Mouse (Mus musculus) heart, embryonic 15.5 days (tissue): ENCODE results near the gene Cacna1d. TPM values are rescaled to one million over a fixed set of nuclear protein-coding genes. Genes with fewer than 3 reads are reported as not detected.
A peak's percentile ranks its signal among the peaks of the same experiment; 100 is the strongest.

ENCODE experiments used
- ATAC-seq: fragments of 200-750 bp; cut with Nextera tagmentation; replicated peaks from 2 replicates; pipeline ENCODE4 v1.8.0; 2017; ENCODE audit warnings: low read depth, moderate TSS enrichment; ENCODE audit not compliant: insufficient number of reproducible peaks, insufficient read depth, low FRiP score
- H3K27ac ChIP-seq: fragments of 300-500 bp; sonication (generic); 2 replicates; pipeline ENCODE4 v1.5.1; 2015; ENCODE audit warnings: mild to moderate bottlenecking, inconsistent platforms
- H3K27me3 ChIP-seq: fragments of 300-500 bp; sonication (generic); 2 replicates; pipeline ENCODE4 v1.6.1; 2015; ENCODE audit warnings: inconsistent platforms
- H3K36me3 ChIP-seq: fragments of 300-500 bp; sonication (generic); 2 replicates; pipeline ENCODE4 v1.6.1; 2015; ENCODE audit warnings: mild to moderate bottlenecking, inconsistent platforms
- H3K4me1 ChIP-seq: fragments of 300-500 bp; sonication (generic); replicated peaks from 2 replicates; pipeline ENCODE4 v1.6.1; 2015; ENCODE audit warnings: inconsistent platforms
- H3K4me2 ChIP-seq: fragments of 300-500 bp; sonication (generic); 2 replicates; pipeline ENCODE4 v1.6.1; 2015; ENCODE audit warnings: inconsistent platforms, mild to moderate bottlenecking, moderate library complexity
- H3K4me3 ChIP-seq: fragments of 300-500 bp; sonication (generic); 2 replicates; pipeline ENCODE4 v1.5.1; 2015; ENCODE audit warnings: mild to moderate bottlenecking, inconsistent platforms
- H3K9ac ChIP-seq: fragments of 300-500 bp; sonication (generic); 2 replicates; pipeline ENCODE4 v1.6.1; 2015; ENCODE audit warnings: mild to moderate bottlenecking, inconsistent platforms
- H3K9me3 ChIP-seq: fragments of 300-500 bp; sonication (generic); replicated peaks from 2 replicates; pipeline ENCODE4 v1.6.1; 2016; ENCODE audit warnings: inconsistent platforms
- WGBS: fragments of 180-500 bp; shearing (Covaris S2); methylation state at CpG from one replicate; pipeline ENCODE4 v1.1.7; 2015; ENCODE audit warnings: mixed read lengths; 5-methylcytosine and 5-hydroxymethylcytosine counted together
- polyA plus RNA-seq: library from polyadenylated mRNA; unstranded; fragments of >200 nt; fragmentation: Nextera tagmentation; extraction: Ambion mirVana; gene quantifications from 2 replicates; pipeline ENCODE4 v1.2.1, GENCODE M21; 2015

The Cacna1d gene
- polyA plus RNA-seq, 1 experiment from 2014 or later = 7.2 TPM

GRCm38 (mm10) chr14:30240916-30241515 is 250.2 kb downstream of the Cacna1d start:
- no peak overlapping the region for H3K4me3 ChIP-seq
- no peaks in the 10 kb centered on the region for H3K27me3 ChIP-seq
- H3K4me2 ChIP-seq = no peak overlapping the region
- no peaks in the 10 kb centered on the region for H3K36me3 ChIP-seq
- H3K4me1 ChIP-seq = no peaks in the 10 kb centered on the region
- no peaks in the 10 kb centered on the region for H3K9me3 ChIP-seq
- 77% methylated on average over 7 of the region's 7 CpGs for WGBS
- no peak for ATAC-seq
- no peak overlapping the region for H3K27ac ChIP-seq
- no peak overlapping the region for H3K9ac ChIP-seq

- 87% methylated on average over 5 of the region's 5 CpGs for WGBS
- no peaks in the 10 kb centered on the region for H3K36me3 ChIP-seq
- H3K27me3 ChIP-seq = no peaks in the 10 kb centered on the region
- H3K9me3 ChIP-seq = no peaks in the 10 kb centered on the region
- H3K4me2 ChIP-seq = no peak overlapping the region
- no peak overlapping the region for H3K9ac ChIP-seq
- no peak for ATAC-seq
- H3K27ac ChIP-seq = no peak overlapping the region
- H3K4me1 ChIP-seq = no peaks in the 10 kb centered on the region
- H3K4me3 ChIP-seq = no peak overlapping the region
These were observed 252.4 kb downstream of the Cacna1d start for GRCm38 (mm10) chr14:30238807-30239206.

- Histone ChIP-seq H3K4me3 (no peak overlapping the region), H3K4me1 (no peaks in the 10 kb centered on the region), H3K27me3 (no peaks in the 10 kb centered on the region), H3K9ac (no peak overlapping the region), H3K9me3 (no peaks in the 10 kb centered on the region), H3K27ac (no peak overlapping the region), H3K36me3 (no peaks in the 10 kb centered on the region), H3K4me2 (no peak overlapping the region)
- 63% methylated on average over 5 of the region's 5 CpGs for WGBS
- no peak for ATAC-seq
These were observed 266.1 kb downstream of the Cacna1d start for GRCm38 (mm10) chr14:30225161-30225560.

GRCm38 (mm10) chr14:30222101-30222500 is 269.2 kb downstream of the Cacna1d start:
- no peak overlapping the region for H3K27ac ChIP-seq
- H3K9ac ChIP-seq = no peak overlapping the region
- WGBS = 87% methylated on average over 6 of the region's 6 CpGs
- H3K9me3 ChIP-seq = no peaks in the 10 kb centered on the region
- H3K27me3 ChIP-seq = no peaks in the 10 kb centered on the region
- H3K36me3 ChIP-seq = no peaks in the 10 kb centered on the region
- ATAC-seq = no peak
- peaks cover 4% of the 10 kb centered on the region; the same call in 1 of the 2 replicates for H3K4me1 ChIP-seq
- no peak overlapping the region for H3K4me2 ChIP-seq
- H3K4me3 ChIP-seq = no peak overlapping the region

GRCm38 (mm10) chr14:30219851-30220250 is 271.4 kb downstream of the Cacna1d start:
- Histone ChIP-seq H3K27ac (no peak overlapping the region), H3K36me3 (no peaks in the 10 kb centered on the region), H3K9ac (no peak overlapping the region), H3K4me2 (no peak overlapping the region), H3K9me3 (no peaks in the 10 kb centered on the region), H3K4me3 (no peak overlapping the region), H3K4me1 (peaks cover 4% of the 10 kb centered on the region; the same call in 1 of the 2 replicates), H3K27me3 (no peaks in the 10 kb centered on the region)
- WGBS = 66% methylated on average over 4 of the region's 4 CpGs
- ATAC-seq = no peak

- H3K9ac ChIP-seq = no peak overlapping the region
- ATAC-seq = 0 out of 2 replicates have a peak, but pooled peaks have one; percentile 22
- 86% methylated on average over 3 of the region's 3 CpGs for WGBS
- no peaks in the 10 kb centered on the region for H3K27me3 ChIP-seq
- peaks cover 4% of the 10 kb centered on the region; the same call in 1 of the 2 replicates for H3K4me1 ChIP-seq
- no peak overlapping the region for H3K4me2 ChIP-seq
- H3K36me3 ChIP-seq = no peaks in the 10 kb centered on the region
- no peak overlapping the region for H3K27ac ChIP-seq
- no peak overlapping the region for H3K4me3 ChIP-seq
- H3K9me3 ChIP-seq = no peaks in the 10 kb centered on the region
These were observed 273.1 kb downstream of the Cacna1d start for GRCm38 (mm10) chr14:30218114-30218513.

- Histone ChIP-seq H3K27me3 (no peaks in the 10 kb centered on the region), H3K4me3 (no peak overlapping the region), H3K27ac (no peak overlapping the region), H3K9me3 (no peaks in the 10 kb centered on the region), H3K4me1 (peaks cover 4% of the 10 kb centered on the region; the same call in 1 of the 2 replicates), H3K36me3 (no peaks in the 10 kb centered on the region), H3K9ac (no peak overlapping the region), H3K4me2 (no peak overlapping the region)
- 77% methylated on average over 2 of the region's 2 CpGs for WGBS
- no peak for ATAC-seq
These were observed 274.1 kb downstream of the Cacna1d start for GRCm38 (mm10) chr14:30217124-30217523.

- Histone ChIP-seq H3K36me3 (no peaks in the 10 kb centered on the region), H3K9me3 (no peaks in the 10 kb centered on the region), H3K27me3 (no peaks in the 10 kb centered on the region), H3K4me2 (no peak overlapping the region), H3K9ac (no peak overlapping the region), H3K4me1 (peaks cover 13% of the 10 kb centered on the region), H3K27ac (no peak overlapping the region), H3K4me3 (no peak overlapping the region)
- no peak for ATAC-seq
These were observed 283.1 kb downstream of the Cacna1d start for GRCm38 (mm10) chr14:30208156-30208555.

- Histone ChIP-seq H3K9me3 (no peaks in the 10 kb centered on the region), H3K27me3 (no peaks in the 10 kb centered on the region), H3K4me3 (no peak overlapping the region), H3K4me1 (peaks cover 13% of the 10 kb centered on the region), H3K9ac (no peak overlapping the region), H3K36me3 (no peaks in the 10 kb centered on the region), H3K27ac (no peak overlapping the region), H3K4me2 (no peak overlapping the region)
- ATAC-seq = 0 out of 2 replicates have a peak, but pooled peaks have one; percentile 43
- 34% methylated on average over 3 of the region's 3 CpGs for WGBS
These were observed 285.4 kb downstream of the Cacna1d start for GRCm38 (mm10) chr14:30205821-30206220.

- Histone ChIP-seq H3K27me3 (no peaks in the 10 kb centered on the region), H3K4me3 (no peak overlapping the region), H3K9ac (no peak overlapping the region), H3K36me3 (no peaks in the 10 kb centered on the region), H3K9me3 (no peaks in the 10 kb centered on the region), H3K4me1 (peaks cover 13% of the 10 kb centered on the region), H3K27ac (no peak overlapping the region), H3K4me2 (no peak overlapping the region)
- 82% methylated on average over 1 of the region's 1 CpGs for WGBS
- no peak for ATAC-seq
These were observed 286.7 kb downstream of the Cacna1d start for GRCm38 (mm10) chr14:30204526-30204925.

- 74% methylated on average over 1 of the region's 1 CpGs for WGBS
- Histone ChIP-seq H3K9me3 (no peaks in the 10 kb centered on the region), H3K27ac (no peak overlapping the region), H3K4me1 (no peaks in the 10 kb centered on the region; the same call in 1 of the 2 replicates), H3K27me3 (no peaks in the 10 kb centered on the region), H3K9ac (no peak overlapping the region), H3K4me2 (no peak overlapping the region), H3K36me3 (no peaks in the 10 kb centered on the region), H3K4me3 (no peak overlapping the region)
- ATAC-seq = no peak
These were observed 290.9 kb downstream of the Cacna1d start for GRCm38 (mm10) chr14:30200310-30200709.

GRCm38 (mm10) chr14:30198882-30199281 is 292.4 kb downstream of the Cacna1d start:
- WGBS = 81% methylated on average over 3 of the region's 3 CpGs
- no peak for ATAC-seq
- Histone ChIP-seq H3K9ac (no peak overlapping the region), H3K9me3 (no peaks in the 10 kb centered on the region), H3K36me3 (no peaks in the 10 kb centered on the region), H3K4me2 (no peak overlapping the region), H3K27me3 (no peaks in the 10 kb centered on the region), H3K27ac (no peak overlapping the region), H3K4me3 (no peak overlapping the region), H3K4me1 (no peaks in the 10 kb centered on the region; the same call in 1 of the 2 replicates)
